Mouse (Mus musculus): ENCODE measurements around the gene Rps27a. TPM values are rescaled to one million over a fixed set of nuclear protein-coding genes. Genes with fewer than 3 reads are reported as not detected.

Gene Rps27a
- polyA plus RNA-seq, 1 experiment, result 1,903 TPM

DNA sequence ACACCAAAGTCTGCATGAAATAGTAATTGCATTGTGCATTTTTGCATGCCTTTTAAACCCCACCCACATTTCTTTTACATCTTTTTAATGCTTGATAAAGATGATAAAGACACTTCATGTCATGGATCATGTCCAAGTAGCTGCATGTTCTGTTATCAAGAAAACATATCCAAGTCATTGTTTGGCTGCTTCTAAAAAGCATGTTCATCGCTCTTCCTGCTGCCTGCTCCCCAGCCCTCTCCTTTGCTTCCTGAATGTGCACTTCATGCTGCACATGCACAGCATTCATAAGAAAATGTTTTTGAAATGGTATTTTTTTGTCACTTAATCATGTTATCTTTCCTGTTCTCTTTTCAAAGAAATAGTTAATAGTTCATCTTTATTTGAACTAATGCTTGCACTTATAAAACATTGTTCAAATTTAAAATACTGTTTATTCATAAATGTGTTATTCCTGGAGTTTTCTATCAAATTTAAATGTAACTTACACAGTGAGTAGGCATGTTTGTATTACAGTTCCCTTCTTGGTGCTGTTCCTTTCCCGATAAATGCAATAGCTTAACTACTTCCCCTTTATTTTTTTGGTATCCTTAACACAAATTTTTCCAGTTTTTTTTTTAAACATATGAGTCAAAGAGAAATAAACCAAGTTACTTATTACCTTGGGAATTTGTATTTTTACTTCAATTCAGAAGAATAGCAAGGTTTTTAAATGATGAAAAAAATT is 42.8 kb downstream of the Rps27a start:
- peaks cover 57% of the 10 kb centered on the region for H3K36me3 ChIP-seq (ENCODE audit: control insufficient read depth, insufficient read depth)
- no peak overlapping the region for H3K4me3 ChIP-seq (ENCODE audit: insufficient read depth, poor library complexity, severe bottlenecking)
- TF ChIP-seq MAX (IDR thresholded peaks at IDR 0.05), result no peak
- TF ChIP-seq USF1 (IDR thresholded peaks at IDR 0.05; ENCODE audit: low read depth), result no peak
- TF ChIP-seq CTCF (IDR thresholded peaks at IDR 0.05; ENCODE audit: control insufficient read depth, insufficient read depth, insufficient read length), result no peak
- TF ChIP-seq FOSL1 (IDR thresholded peaks at IDR 0.05; ENCODE audit: insufficient read depth, low read length, poor library complexity, severe bottlenecking), result no peak
- no peak for TF ChIP-seq MYOG (IDR thresholded peaks at IDR 0.05; ENCODE audit: control insufficient read depth, extremely low read depth, insufficient read length)
- no peak for TF ChIP-seq MYOD1 (IDR thresholded peaks at IDR 0.05; ENCODE audit: control insufficient read depth, insufficient read length, low read depth)
- no peak for TF ChIP-seq CEBPB (IDR thresholded peaks at IDR 0.05; ENCODE audit: low read depth)

DNA sequence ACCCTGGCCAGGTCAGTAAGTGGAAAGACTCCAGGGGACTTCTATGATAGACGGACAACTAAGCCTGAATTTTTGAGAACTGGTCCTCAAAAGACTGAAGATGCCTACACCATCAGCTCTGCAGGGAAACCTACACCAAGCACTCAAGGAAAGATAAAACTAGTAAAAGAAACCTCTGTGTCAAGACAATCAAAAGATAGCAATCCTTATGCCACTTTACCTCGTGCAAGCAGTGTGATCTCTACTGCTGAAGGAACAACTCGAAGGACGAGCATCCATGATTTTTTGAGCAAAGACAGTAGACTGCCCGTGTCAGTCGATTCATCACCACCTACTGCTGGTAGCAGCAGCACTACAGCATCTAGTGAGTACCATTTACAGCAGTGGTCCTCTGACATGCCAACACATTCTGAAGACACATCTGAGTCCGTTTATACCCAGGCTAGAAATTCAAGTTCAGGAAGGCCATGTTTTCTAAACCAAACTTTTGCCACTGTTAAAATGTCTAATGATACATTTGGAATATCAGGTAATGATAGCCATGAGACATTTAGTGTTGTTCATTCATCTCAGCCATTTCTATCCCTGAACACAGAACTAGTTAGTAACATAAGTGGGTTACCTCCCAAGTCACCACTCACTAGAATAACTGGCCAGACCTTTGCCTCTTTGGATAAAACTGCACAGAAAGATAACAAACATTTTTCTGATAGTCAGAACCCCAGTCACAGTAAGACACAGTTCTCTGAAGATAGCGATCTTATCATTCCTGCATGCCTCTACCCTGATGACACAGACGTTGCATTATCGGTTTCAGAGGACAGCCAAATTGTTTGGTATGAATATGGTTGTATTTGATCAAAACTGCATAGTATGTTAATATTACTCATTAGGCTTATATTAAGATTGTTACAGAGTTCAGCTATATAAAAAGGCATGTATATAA is 43.7 kb downstream of the Rps27a start:
- Histone ChIP-seq H3K79me3 (ENCODE audit: low read depth) (no peaks in the 10 kb centered on the region), H3K27me3 (ENCODE audit: control insufficient read depth, insufficient read depth, insufficient read length) (no peaks in the 10 kb centered on the region), H3K36me3 (ENCODE audit: control insufficient read depth, insufficient read depth) (peaks cover 58% of the 10 kb centered on the region), H3K4me3 (ENCODE audit: insufficient read depth, poor library complexity, severe bottlenecking) (no peak overlapping the region), H3K79me2 (ENCODE audit: control insufficient read depth, insufficient read depth) (no peaks in the 10 kb centered on the region), H3ac (ENCODE audit: control insufficient read depth, insufficient read length, low read depth) (no peak overlapping the region)
- TF ChIP-seq MYOD1 (IDR thresholded peaks at IDR 0.05; ENCODE audit: control insufficient read depth, insufficient read length, low read depth) (no peak), CEBPB (IDR thresholded peaks at IDR 0.05; ENCODE audit: low read depth) (no peak), FOSL1 (IDR thresholded peaks at IDR 0.05; ENCODE audit: insufficient read depth, low read length, poor library complexity, severe bottlenecking) (no peak), USF1 (IDR thresholded peaks at IDR 0.05; ENCODE audit: low read depth) (no peak), MAX (IDR thresholded peaks at IDR 0.05) (no peak), CTCF (IDR thresholded peaks at IDR 0.05; ENCODE audit: control insufficient read depth, insufficient read depth, insufficient read length) (no peak)

More for the DNA sequence above, 42.8 kb downstream of the Rps27a start:
- Histone ChIP-seq H3ac (ENCODE audit: control insufficient read depth, insufficient read length, low read depth) (no peak overlapping the region), H3K79me2 (ENCODE audit: control insufficient read depth, insufficient read depth) (no peaks in the 10 kb centered on the region), H3K79me3 (ENCODE audit: low read depth) (no peaks in the 10 kb centered on the region), H3K27me3 (ENCODE audit: control insufficient read depth, insufficient read depth, insufficient read length) (no peaks in the 10 kb centered on the region)

- Histone ChIP-seq H3K27me3 (ENCODE audit: control insufficient read depth, insufficient read depth, insufficient read length) (no peaks in the 10 kb centered on the region), H3ac (ENCODE audit: control insufficient read depth, insufficient read length, low read depth) (no peak overlapping the region), H3K36me3 (ENCODE audit: control insufficient read depth, insufficient read depth) (peaks cover 58% of the 10 kb centered on the region), H3K79me3 (ENCODE audit: low read depth) (no peaks in the 10 kb centered on the region), H3K4me3 (ENCODE audit: insufficient read depth, poor library complexity, severe bottlenecking) (no peak overlapping the region), H3K79me2 (ENCODE audit: control insufficient read depth, insufficient read depth) (no peaks in the 10 kb centered on the region)
- TF ChIP-seq MYOD1 (IDR thresholded peaks at IDR 0.05; ENCODE audit: control insufficient read depth, insufficient read length, low read depth) (no peak), MYOG (IDR thresholded peaks at IDR 0.05; ENCODE audit: control insufficient read depth, extremely low read depth, insufficient read length) (no peak), MAX (IDR thresholded peaks at IDR 0.05) (no peak), CTCF (IDR thresholded peaks at IDR 0.05; ENCODE audit: control insufficient read depth, insufficient read depth, insufficient read length) (no peak), CEBPB (IDR thresholded peaks at IDR 0.05; ENCODE audit: low read depth) (no peak), FOSL1 (IDR thresholded peaks at IDR 0.05; ENCODE audit: insufficient read depth, low read length, poor library complexity, severe bottlenecking) (no peak)
Observed at GRCm38 (mm10) chr11:29496962-29497361, 50.9 kb downstream of the Rps27a start.

Other genes starting within 250 kb of the Rps27a start
- gene Ccdc88a, start 174.5 kb downstream of the Rps27a start, polyA plus RNA-seq (2012; fragmentation: generic; extraction: Trizol), result 3.4 TPM
- 9.3 TPM for gene Prorsd1, start 33.1 kb downstream of the Rps27a start, polyA plus RNA-seq (2012; fragmentation: generic; extraction: Trizol)
- gene Mtif2, start 21.7 kb downstream of the Rps27a start, polyA plus RNA-seq (2012; fragmentation: generic; extraction: Trizol), result 4.9 TPM
- not detected for gene Clhc1, start 159 bp downstream of the Rps27a start, polyA plus RNA-seq (2012; fragmentation: generic; extraction: Trizol)
- gene Rtn4, start 144.8 kb upstream of the Rps27a start, polyA plus RNA-seq (2012; fragmentation: generic; extraction: Trizol), result 213 TPM